Mouse (Mus musculus): Measurements from ENCODE around the gene Nat8. TPM values are rescaled to one million over a fixed set of nuclear protein-coding genes. Genes with fewer than 3 reads are reported as not detected.
"Not testable (repeated sequence)": the region's sequence is repeated elsewhere in the genome, so short reads cannot be mapped to it uniquely, and the experiment has no call there.

Gene Nat8
- polyA plus RNA-seq, 1 experiment from 2014 or later, result not detected

GRCm38 (mm10) chr6:85851062-85851773 is 19.3 kb upstream of the Nat8 start:
- no peak for DNase-seq (ENCODE audit: low spot score)
- Histone ChIP-seq H3K27ac (replicated peaks) (no peak overlapping the region), H3K9me3 (no peaks in the 10 kb centered on the region), H3K36me3 (replicated peaks) (no peaks in the 10 kb centered on the region), H3K4me1 (peaks cover 3% of the 10 kb centered on the region; the same call in 1 of the 2 replicates), H3K27me3 (replicated peaks; ENCODE audit: low read depth, poor library complexity, severe bottlenecking) (no peaks in the 10 kb centered on the region), H3K4me3 (no peak overlapping the region)
- 92% methylated on average over 7 of the region's 7 CpGs for WGBS

- WGBS, result 24% methylated on average over 2 of the region's 2 CpGs
- Histone ChIP-seq H3K27me3 (replicated peaks; ENCODE audit: low read depth, poor library complexity, severe bottlenecking) (no peaks in the 10 kb centered on the region), H3K36me3 (replicated peaks) (no peaks in the 10 kb centered on the region), H3K4me3 (no peak overlapping the region), H3K9me3 (no peaks in the 10 kb centered on the region), H3K4me1 (peaks cover under 1% of the 10 kb centered on the region; the same call in 1 of the 2 replicates), H3K27ac (replicated peaks) (no peak overlapping the region)
- no peak for DNase-seq (ENCODE audit: low spot score)
Observed at GRCm38 (mm10) chr6:85849240-85849639, 17.4 kb upstream of the Nat8 start.

- Histone ChIP-seq H3K36me3 (replicated peaks) (no peaks in the 10 kb centered on the region), H3K9me3 (no peaks in the 10 kb centered on the region), H3K4me1 (no peaks in the 10 kb centered on the region; the same call in 1 of the 2 replicates), H3K4me3 (no peak overlapping the region), H3K27me3 (replicated peaks; ENCODE audit: low read depth, poor library complexity, severe bottlenecking) (no peaks in the 10 kb centered on the region), H3K27ac (replicated peaks) (no peak overlapping the region)
- DNase-seq (ENCODE audit: low spot score), result no peak
- 91% methylated on average over 4 of the region's 4 CpGs for WGBS
Observed at GRCm38 (mm10) chr6:85848140-85848539, 16.3 kb upstream of the Nat8 start.

- Histone ChIP-seq H3K27ac (replicated peaks) (no peak overlapping the region), H3K4me1 (no peaks in the 10 kb centered on the region; the same call in 1 of the 2 replicates), H3K27me3 (replicated peaks; ENCODE audit: low read depth, poor library complexity, severe bottlenecking) (no peaks in the 10 kb centered on the region), H3K4me3 (no peak overlapping the region), H3K9me3 (no peaks in the 10 kb centered on the region), H3K36me3 (replicated peaks) (no peaks in the 10 kb centered on the region)
- WGBS, result 56% methylated on average over 1 of the region's 1 CpGs
- DNase-seq (ENCODE audit: low spot score), result no peak
Observed at GRCm38 (mm10) chr6:85846921-85847320, 15.0 kb upstream of the Nat8 start.

- DNase-seq (ENCODE audit: low spot score); H3K9me3 ChIP-seq; H3K27ac ChIP-seq (replicated peaks); H3K4me1 ChIP-seq; H3K36me3 ChIP-seq (replicated peaks); H3K4me3 ChIP-seq; H3K27me3 ChIP-seq (replicated peaks; ENCODE audit: low read depth, poor library complexity, severe bottlenecking): not testable (repeated sequence)
- 79% methylated on average over 25 of the region's 25 CpGs for whole genome bisulfite sequencing
Observed at GRCm38 (mm10) chr6:85843677-85844458, 12.0 kb upstream of the Nat8 start.

- no peak overlapping the region for H3K4me3 ChIP-seq
- H3K36me3 ChIP-seq (replicated peaks), result no peaks in the 10 kb centered on the region
- H3K4me1 ChIP-seq, result peaks cover 9% of the 10 kb centered on the region
- 37% methylated on average over 4 of the region's 4 CpGs for WGBS
- H3K9me3 ChIP-seq, result no peaks in the 10 kb centered on the region
- no peaks in the 10 kb centered on the region for H3K27me3 ChIP-seq (replicated peaks; ENCODE audit: low read depth, poor library complexity, severe bottlenecking)
- no peak overlapping the region for H3K27ac ChIP-seq (replicated peaks)
- no peak for DNase-seq (ENCODE audit: low spot score)
Observed at GRCm38 (mm10) chr6:85839982-85840381, 8.1 kb upstream of the Nat8 start.

GRCm38 (mm10) chr6:85838674-85839073 is 6.8 kb upstream of the Nat8 start:
- 31% methylated on average over 8 of the region's 8 CpGs for WGBS

GRCm38 (mm10) chr6:85837307-85837706 is 5.4 kb upstream of the Nat8 start:
- H3K36me3 ChIP-seq (replicated peaks); H3K9me3 ChIP-seq; H3K4me1 ChIP-seq; H3K27me3 ChIP-seq (replicated peaks; ENCODE audit: low read depth, poor library complexity, severe bottlenecking); H3K4me3 ChIP-seq; H3K27ac ChIP-seq (replicated peaks): not testable (repeated sequence)
- DNase-seq (ENCODE audit: low spot score), result peak; percentile 64
- WGBS, result 26% methylated on average over 12 of the region's 12 CpGs

More at GRCm38 (mm10) chr6:85838674-85839073, 6.8 kb upstream of the Nat8 start:
- peaks cover 9% of the 10 kb centered on the region for H3K4me1 ChIP-seq
- DNase-seq (ENCODE audit: low spot score), result no peak
- no peaks in the 10 kb centered on the region for H3K9me3 ChIP-seq
- no peak overlapping the region for H3K4me3 ChIP-seq
- H3K27ac ChIP-seq (replicated peaks), result no peak overlapping the region
- no peaks in the 10 kb centered on the region for H3K36me3 ChIP-seq (replicated peaks)
- no peaks in the 10 kb centered on the region for H3K27me3 ChIP-seq (replicated peaks; ENCODE audit: low read depth, poor library complexity, severe bottlenecking)

GRCm38 (mm10) chr6:85836827-85837226 is 4.9 kb upstream of the Nat8 start:
- H3K9me3 ChIP-seq; H3K4me3 ChIP-seq; H3K27me3 ChIP-seq (replicated peaks; ENCODE audit: low read depth, poor library complexity, severe bottlenecking); H3K27ac ChIP-seq (replicated peaks); H3K36me3 ChIP-seq (replicated peaks); H3K4me1 ChIP-seq: not testable (repeated sequence)
- 21% methylated on average over 9 of the region's 9 CpGs for WGBS
- DNase-seq (ENCODE audit: low spot score), result peak; percentile 24

- not testable (repeated sequence) for H3K4me1 ChIP-seq; H3K36me3 ChIP-seq (replicated peaks); H3K4me3 ChIP-seq; H3K9me3 ChIP-seq; H3K27ac ChIP-seq (replicated peaks); H3K27me3 ChIP-seq (replicated peaks; ENCODE audit: low read depth, poor library complexity, severe bottlenecking); DNase-seq (ENCODE audit: low spot score)
- WGBS, result 81% methylated on average over 5 of the region's 5 CpGs
Observed at GRCm38 (mm10) chr6:85836098-85836497, 4.2 kb upstream of the Nat8 start.

GRCm38 (mm10) chr6:85835104-85835503 is 3.2 kb upstream of the Nat8 start:
- WGBS, result 55% methylated on average over 1 of the region's 2 CpGs
- not testable (repeated sequence) for H3K36me3 ChIP-seq (replicated peaks); DNase-seq (ENCODE audit: low spot score)

GRCm38 (mm10) chr6:85834504-85835100 is 2.7 kb upstream of the Nat8 start:
- not testable (repeated sequence) for H3K4me3 ChIP-seq; DNase-seq (ENCODE audit: low spot score); H3K27me3 ChIP-seq (replicated peaks; ENCODE audit: low read depth, poor library complexity, severe bottlenecking); H3K36me3 ChIP-seq (replicated peaks); H3K27ac ChIP-seq (replicated peaks); H3K9me3 ChIP-seq; H3K4me1 ChIP-seq

More at GRCm38 (mm10) chr6:85835104-85835503, 3.2 kb upstream of the Nat8 start:
- not testable (repeated sequence) for H3K9me3 ChIP-seq; H3K4me3 ChIP-seq; H3K4me1 ChIP-seq; H3K27ac ChIP-seq (replicated peaks); H3K27me3 ChIP-seq (replicated peaks; ENCODE audit: low read depth, poor library complexity, severe bottlenecking)

- WGBS, result 70% methylated on average over 1 of the region's 1 CpGs
- Histone ChIP-seq H3K9me3 (no peaks in the 10 kb centered on the region), H3K27me3 (replicated peaks; ENCODE audit: low read depth, poor library complexity, severe bottlenecking) (no peaks in the 10 kb centered on the region), H3K36me3 (replicated peaks) (no peaks in the 10 kb centered on the region), H3K4me1 (no peaks in the 10 kb centered on the region), H3K4me3 (no peak overlapping the region), H3K27ac (replicated peaks) (no peak overlapping the region)
- DNase-seq (ENCODE audit: low spot score), result no peak
Observed at GRCm38 (mm10) chr6:85829462-85829861, 2.4 kb downstream of the Nat8 start.
